Mouse (Mus musculus): ENCODE data around the gene Chst5.
"Not testable (repeated sequence)": the region's sequence is repeated elsewhere in the genome, so short reads cannot be mapped to it uniquely, and the experiment has no call there.

Gene Chst5

DNA sequence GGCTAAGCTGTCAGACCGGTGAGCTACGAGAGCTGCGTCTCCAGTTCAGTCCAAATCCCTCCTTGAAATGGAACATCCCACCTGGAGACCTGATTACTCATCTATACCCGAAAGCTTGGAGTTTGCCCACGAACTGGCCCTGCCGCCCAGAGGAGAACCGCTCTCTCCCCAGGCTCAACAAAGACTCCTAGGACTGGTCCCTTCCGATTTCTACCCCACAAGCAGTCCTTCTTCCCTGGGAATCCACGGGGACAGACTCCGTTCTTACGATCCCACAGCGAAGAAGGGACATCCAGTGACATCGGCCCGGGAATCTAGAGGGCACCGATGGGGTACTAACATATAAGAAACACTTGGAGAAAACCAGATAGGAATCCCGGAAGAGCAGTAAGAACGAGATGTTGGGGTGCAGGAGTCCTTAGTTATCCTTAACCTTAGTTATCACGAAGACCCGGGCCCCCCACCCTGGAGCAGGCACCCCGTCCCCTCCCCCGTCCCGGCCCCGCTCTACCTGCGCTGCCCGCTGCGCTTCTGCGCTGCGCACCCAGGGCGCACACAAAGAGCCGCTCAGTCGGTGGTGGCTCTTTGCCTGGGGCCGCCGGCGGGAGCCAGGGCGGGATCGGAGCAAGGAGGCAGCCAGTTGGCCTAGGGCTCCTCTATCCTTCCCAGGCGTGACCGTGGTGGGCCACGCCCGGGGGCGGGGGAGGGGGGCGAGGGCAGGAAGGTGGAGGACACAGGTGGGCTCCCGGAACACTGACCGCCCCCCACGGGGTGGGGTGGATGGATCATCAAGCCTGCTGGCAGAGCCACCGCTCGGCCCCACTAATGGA, at the start of gene Chst5:
Chst5 (minus strand) TSS at position 827 of the 830 bp plus-strand sequence.
- no peak for DNase-seq (ENCODE audit: low read depth, low spot score)

DNA sequence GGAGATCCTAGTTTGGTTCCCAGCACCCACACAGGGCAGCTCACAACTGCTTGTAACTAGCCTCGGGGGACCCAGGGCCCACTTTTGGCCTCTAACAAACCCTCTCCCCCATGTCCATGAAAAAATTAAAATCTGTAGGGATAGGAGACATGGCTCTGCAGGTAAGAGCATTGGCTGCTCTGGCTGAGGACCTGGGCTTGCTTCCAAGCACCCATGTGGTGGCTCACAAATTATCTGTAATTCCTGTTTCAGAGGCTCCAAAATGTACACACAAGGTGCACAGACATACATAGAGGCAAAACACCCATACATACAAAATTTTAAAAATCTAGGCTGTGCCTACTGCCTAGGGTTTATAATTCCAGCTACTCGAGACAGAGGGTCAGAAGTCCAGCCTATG, 47.0 kb upstream of the Chst5 start:
- DNase-seq (ENCODE audit: low read depth, low spot score) = no peak

DNA sequence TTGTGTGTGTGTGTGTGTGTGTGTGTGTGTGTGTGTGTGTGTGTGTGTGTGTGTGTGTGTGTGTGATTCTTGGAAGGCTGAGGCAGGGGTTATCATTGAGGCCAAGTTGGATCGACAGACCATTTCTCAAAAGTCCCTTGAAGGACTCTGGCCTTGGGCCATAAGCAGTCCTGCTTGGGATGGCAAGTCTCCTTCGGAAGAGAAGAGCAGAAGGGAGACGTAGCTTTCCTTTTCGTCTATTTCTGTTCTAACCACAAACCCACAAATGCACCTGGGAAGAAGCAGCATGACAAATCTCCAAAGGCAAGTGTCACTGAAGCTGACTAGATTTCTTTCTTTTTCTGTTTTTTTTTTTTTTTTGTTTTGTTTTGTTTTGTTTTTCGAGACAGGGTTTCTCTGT, 45.6 kb upstream of the Chst5 start:
- no peak for DNase-seq (ENCODE audit: low read depth, low spot score)

DNA sequence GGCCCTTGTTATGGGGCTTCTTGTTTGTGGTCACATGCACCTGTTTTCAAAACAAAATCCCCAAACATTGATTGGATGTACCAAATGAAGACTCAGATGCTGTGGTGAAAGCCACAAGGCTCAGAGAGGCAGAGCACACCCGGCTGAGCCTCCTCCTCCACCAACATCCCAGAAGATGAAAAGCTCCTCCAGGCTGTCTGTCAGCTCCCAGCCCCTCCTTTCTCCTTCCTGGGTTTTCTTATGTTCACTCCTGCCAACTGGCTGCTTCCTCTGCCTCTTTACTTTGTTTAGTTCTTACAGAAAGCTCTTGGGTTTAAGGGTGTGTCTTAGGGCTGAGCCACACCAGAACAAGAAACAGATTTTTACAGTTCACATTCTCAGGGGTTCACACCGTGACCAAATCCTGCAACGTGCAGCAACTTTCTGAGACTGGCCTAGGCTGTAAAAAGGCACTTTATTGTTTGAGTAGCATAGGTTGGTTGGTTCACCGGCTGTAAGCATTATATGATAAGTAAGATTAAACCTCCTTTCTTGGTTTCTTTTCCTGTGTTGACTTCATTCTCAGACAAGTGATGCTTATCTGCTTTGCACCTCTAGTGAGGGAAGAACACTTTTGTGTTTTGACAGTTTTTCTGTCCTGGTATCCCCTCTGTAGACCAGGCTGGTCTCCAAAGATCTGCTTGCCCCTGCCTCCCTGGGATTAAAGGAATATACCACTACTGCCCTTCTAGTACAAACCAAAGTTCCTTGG, 44.8 kb upstream of the Chst5 start:
- DNase-seq (ENCODE audit: low read depth, low spot score) = no peak

DNA sequence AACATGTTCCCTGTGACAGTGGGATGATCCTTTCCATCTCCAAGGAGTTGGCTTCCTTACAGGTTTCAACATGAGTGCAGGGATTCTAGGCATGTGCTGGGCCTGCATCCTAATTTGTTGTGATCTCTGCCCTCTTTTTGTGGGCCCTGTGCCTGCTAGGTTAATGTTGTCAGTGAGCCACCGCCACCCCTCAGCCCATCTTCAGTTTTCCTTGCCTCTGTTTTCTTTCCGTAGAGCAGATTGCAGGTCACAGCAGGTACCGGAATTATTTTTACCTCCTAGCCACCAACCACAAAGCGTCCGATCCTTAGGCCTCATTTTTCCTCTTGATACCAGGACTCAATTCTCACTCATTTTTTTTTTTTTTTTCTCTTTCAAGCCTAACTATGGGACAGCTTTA, 41.7 kb upstream of the Chst5 start:
- no peak for DNase-seq (ENCODE audit: low read depth, low spot score)

DNA sequence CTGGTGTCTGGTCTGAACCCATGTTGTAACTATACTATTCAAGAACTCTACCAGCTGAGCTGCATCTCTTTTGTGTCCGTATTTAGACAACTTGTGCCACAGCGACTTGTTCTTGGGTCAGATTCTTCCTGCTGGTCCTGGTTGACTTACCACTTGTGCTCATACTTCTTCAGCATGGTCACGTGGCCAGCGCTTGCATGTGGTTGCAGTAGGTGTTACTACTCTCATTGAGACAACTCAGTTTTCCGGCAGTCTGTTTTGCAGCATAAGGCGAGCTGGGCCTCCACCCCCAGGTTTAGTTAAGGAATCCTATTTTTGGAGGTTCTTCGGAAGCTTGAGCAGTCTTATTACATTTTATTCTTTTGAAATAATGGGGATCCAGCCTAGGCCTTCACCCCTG, 41.1 kb upstream of the Chst5 start:
- DNase-seq (ENCODE audit: low read depth, low spot score) = no peak

DNA sequence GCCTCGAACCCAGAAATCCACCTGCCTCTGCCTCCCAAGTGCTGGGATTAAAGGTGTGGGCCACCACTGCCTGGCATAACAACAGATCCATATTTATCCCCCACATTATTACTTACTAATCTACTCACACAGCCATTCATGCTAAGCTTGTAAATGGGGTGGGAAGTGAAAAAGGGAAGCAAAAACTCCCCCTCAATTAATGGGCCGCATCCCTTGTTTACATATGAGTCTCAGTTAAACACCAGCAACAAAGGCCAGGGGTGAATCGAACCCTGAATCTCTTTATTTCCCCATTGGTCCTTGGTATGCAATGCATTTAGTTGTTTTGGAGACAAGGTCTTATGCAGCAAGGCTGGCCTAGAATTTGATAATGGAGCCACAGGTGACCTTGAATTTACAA, 40.6 kb upstream of the Chst5 start:
- no peak for DNase-seq (ENCODE audit: low read depth, low spot score)

DNA sequence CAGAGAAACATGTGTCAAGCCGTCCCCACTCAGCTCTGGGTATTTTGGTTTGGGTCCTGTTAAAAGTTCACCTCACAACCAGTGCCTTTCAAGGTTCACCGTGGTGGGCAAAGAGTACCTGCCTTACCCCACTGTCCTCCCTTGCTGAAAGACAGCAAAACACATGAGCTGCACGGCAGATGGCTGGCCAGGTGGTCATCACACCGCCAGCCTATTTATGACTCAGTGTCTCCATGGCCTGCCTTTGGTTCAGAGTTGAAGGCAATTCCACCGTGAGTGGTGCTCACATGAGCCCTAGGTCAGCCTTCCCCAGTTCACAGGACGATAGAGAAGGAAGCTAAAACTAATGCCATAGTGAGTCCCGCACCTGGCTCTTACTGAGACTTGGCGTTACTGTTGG, 37.7 kb upstream of the Chst5 start:
- no peak for DNase-seq (ENCODE audit: low read depth, low spot score)

DNA sequence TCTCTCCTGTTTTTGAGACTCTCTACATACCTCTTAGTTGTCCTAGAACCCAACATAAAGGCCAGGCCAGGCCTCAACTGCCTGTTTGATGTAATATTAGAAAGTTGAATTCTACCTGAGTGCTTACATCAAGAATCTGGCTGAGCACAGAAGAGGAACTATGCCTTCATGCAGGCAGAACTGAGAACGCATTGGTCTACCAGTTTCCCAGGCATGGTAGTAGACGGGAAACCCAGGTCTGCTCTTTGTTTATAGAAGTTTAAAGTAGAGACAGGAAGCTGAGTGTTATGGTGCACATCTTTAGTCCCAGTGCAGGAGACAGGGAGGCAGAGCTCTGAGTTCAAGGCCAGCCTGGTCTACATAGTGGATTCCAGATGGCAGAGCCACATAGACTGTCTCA, 36.9 kb upstream of the Chst5 start:
- no peak for DNase-seq (ENCODE audit: low read depth, low spot score)

DNA sequence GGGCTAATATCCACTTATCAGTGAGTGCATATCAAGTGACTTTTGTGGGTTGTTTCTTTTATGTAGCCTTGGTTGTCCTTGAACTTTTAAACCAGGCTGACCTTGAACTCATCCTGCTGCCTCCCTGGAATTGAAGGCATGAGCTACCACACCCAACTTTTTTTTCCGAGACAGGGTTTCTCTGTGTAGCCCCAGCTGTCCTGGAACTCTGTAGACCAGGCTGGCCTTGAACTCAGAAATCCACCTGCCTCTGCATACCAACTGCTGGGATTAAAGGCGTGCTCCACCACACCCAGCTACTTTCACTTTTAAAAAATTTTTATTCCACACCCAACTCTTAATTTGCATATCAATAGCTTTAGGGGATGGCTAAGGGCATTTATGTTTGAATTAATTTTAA, 33.3 kb upstream of the Chst5 start:
- DNase-seq (ENCODE audit: low read depth, low spot score) = no peak

DNA sequence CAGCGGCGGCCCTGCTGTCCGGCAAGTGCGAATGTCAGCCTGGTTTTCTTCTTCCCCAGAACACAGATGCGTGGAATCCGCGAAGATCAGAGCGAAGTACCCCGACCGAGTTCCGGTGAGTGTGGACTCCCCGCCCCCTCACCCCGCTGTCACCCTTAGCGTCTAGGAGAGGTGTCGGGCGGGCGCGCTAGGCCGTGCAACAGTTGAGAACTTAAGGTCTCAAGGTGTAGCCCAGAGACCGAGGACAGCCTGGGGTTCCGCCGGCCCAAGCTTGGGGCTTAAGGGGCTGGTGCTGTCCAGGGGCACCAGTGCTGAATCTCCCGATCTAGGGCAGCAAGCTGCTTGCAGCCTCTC, 30.8 kb upstream of the Chst5 start:
- DNase-seq (ENCODE audit: low read depth, low spot score) = no peak

DNA sequence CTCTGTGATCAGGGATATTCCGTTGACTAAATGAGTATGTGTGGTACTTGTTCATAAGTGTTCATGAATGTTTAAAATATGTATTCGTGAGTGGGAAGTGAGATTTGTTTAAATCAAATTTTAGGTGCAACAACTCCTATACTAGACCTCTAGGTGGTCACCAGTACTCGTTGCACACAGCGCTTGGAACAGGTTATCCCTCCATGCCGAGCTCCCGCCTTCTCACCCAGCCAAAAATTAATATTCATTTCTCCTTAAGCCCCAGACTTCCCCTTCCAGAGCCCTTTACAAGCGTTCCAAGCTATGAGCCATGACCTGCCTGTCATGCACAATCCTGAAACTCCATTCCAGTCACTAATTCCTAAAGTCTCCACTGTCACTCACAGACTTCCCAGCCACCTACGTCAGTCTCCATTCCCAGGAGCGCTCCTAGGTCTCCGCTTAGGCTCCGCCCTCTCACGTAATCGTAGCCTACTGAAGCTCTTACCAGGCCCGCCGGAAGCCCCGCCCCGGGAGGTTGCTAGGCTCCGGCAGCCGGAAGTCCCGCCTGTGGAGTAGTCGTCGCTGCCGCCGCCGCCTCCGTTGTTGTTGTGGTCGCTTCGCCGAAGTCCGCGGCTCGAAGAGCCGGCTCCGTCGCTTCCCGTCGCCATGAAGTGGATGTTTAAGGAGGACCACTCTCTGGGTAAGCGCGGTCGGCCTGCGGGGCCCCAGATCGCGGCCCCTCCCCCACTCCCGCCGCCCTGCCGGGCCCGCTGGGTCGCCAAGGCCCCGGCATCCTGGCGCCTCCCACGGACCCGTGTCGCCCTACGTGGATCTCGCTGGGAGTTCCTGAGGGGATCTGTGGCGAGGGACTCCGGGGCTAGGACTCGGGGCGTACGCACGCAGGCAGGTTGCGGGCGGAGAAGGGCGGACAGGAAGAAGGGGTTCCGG, 30.2 kb upstream of the Chst5 start, which contains the start of gene Gabarapl2:
Gabarapl2 (plus strand) TSS at position 533 of the 930 bp plus-strand sequence.
- DNase-seq (ENCODE audit: low read depth, low spot score) = peak; percentile 95

DNA sequence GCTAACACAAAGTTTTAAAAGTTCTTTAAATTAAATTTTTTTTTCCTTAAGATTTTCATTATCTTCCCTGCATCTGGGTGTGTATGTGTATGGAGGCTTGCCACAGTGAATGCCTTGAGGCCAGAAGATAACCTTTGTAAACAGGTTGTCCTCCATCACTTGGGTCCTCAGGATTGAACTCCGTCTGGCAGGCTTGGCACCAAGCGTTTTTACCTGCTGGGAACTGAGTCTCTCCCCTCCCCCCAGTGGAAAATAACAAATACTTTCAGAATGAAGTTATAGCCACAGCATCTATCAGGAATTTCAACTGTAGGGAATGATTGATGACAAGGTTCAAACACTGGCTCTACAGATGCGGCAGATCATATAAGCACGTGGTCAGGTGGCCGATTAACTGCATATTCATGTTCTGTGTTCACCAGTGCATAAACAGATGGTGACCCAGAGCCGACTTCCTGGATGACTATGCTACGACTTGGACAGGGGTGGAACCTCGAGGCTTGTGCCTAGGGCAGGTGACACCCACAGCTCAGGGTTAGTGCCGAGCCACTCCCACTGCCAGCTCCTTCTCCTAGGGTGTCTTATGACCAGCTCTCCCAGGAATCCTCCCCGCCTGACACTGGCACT, 29.4 kb upstream of the Chst5 start:
- DNase-seq (ENCODE audit: low read depth, low spot score) = peak; percentile 41

DNA sequence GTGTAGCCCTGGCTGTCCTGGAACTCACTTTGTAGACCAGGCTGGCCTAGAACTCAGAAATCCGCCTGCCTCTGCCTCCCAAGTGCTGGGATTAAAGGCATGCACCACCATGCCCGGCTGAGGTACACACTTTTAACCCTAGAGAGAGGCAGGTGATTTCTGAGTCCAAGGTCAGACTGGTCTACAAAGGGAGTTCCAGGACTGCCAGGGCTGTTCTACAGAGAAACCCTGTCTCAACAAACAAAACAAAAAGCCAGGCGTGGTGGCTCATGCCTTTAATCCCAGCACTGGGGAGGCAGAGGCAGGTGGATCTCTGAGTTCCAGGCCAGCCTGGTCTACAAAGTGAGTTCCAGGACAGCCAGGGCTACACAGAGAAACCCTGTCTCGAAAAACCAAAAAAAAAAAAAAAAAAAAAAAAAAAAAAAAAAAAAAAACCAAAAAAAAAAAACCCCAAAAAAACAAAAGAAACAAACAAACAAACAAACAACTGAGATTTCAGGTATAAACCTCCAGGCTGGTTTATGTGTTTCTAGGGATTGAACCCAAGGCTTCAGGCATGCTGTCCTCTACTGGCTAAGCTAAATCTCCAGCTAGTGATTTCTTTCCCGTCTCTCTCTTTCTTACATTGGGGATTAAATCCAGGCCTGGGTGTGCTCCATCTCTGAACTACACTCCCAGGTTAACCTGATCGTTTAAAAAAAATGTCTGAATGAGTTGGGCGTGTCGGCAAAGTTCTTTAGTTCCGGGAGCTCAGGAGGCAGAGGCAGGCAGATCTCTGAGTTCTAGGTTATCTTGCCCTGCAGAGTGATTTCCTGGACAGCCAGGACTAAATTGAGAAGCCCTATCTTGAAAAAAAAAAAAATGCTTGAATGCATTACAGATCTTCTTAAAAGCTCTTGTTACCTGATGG, 28.1 kb upstream of the Chst5 start:
- not testable (repeated sequence) for DNase-seq (ENCODE audit: low read depth, low spot score)

DNA sequence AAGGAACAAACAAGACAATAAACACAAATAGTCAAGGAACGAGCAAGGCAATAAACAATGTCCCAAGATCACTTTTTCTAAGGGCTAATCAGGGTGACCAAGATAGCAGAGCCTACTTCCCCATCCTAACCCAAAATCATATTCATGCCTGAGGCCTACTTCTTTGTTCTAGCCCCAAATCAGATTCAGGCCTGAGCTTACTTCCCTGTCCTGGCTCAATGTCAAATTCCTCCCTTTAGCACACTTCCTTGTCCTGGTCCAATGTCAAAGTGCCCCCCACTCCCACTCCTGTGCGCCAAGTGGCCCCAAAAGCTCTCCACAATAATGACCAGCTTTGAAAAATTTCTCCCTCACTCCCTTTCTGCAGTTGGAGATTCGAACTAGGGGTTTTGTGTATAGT, 26.9 kb upstream of the Chst5 start:
- DNase-seq (ENCODE audit: low read depth, low spot score) = no peak

DNA sequence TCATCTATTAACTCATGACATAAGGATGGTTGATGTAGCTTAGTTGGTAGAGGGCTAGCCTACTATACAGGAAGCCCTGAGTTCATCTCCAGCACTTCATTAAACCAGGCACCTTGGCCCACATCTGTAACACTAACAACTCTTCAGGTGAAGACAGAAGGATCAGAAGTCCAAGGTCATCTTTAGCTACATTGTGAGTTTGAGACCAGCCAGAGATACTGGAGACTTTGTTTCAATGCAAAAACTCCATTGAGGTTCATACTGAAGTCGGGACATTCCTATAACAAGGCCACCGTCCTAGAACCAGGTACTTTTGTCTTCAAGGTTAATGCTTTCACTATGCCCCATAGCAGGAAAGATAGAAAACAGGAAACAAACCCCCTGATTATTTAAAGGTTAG, 24.0 kb upstream of the Chst5 start:
- no peak for DNase-seq (ENCODE audit: low read depth, low spot score)

DNA sequence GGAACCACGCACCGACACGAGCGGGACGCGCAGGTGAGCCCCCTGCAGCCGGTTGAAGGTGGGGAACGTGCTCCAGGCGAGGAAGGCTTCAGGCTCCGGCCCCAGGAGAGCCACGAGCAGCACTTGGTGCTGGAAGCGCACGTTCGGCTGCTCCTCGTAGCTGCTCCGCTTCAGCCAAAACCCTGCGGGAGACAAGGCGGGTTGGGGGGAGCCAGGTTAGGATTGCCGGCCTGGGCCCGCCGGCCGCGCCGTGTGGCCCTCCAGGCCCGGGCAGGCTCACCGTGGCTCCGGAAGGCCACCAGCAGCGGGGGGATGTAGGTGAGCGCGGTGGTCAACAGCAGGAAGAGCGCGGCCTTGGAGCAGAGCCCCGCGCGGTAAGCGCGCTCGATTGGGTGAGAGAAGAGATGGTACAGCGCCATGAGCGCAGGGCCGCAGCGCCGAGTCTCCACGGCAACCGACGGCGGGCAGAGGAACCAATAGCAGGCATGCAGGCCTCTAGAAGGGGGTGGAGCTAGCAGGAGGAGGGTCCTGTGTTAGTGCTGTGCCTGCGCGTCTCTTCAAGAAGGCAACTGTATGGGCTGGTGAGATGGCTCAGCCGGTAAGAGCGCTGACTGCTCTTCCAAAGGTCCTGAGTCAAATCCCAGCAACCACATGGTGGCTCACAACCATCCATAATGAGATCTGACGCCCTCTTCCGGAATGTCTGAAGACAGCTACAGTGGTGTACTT, 23.3 kb upstream of the Chst5 start, which contains the start of gene Tmem231:
Tmem231 (minus strand) TSS at position 534 of the 729 bp plus-strand sequence.
- peak; percentile 70 for DNase-seq (ENCODE audit: low read depth, low spot score)

DNA sequence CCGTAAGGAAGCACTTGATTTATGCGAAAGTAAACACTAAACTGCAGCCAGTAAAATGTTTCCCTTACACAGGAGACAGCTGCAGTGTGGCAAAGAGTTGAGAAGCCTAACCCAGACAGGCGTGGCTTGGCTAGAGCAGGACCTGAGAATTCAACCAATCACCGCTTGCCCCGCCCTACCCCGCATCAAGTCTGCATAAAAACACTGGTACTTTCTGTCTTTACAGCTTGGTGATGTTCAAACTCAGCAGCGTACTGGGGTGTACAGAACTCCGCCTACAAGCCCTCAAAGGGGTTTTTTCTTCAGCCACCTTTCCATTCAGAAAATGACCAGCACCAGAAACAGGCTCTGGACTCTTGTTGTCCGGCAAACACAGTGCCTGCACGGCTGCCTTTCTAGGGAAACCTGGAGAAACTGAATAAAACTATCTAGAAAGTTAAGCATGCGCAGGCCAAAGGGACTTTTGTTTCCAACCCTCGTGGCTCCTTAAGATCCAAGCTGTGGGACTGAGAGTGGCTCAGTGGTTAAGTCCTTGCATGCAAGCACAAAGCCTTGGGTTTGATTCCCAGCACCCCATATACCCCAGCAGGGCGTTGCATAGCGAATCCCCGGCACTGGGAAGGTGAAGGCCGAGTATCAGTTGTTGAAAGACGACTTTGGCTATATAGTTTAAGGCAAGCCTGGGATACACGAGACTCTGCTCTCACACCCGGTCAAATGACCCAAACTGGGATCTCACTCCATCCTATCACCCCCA, 22.5 kb upstream of the Chst5 start:
- no peak for DNase-seq (ENCODE audit: low read depth, low spot score)

DNA sequence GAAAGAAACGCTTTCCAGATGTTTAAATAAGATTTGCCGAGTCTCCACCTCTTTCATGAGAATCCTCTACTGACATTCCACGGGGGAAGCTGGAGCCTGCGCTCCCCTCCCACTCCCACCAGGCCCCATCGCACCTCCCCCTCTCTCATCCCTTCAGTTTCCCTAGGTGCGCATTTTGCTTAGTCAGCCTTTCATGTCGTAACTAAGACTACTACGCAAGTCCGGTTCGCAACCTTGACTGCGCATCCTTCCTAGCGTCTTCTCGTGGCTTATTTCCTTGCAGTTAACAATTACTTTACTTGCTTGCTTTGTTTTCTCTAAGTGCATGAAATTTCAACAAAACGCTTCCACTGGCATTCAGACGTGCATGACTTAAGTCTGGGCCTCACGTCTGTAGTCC, 21.5 kb upstream of the Chst5 start:
- no peak for DNase-seq (ENCODE audit: low read depth, low spot score)

Measured in retina, adult 2 months (tissue).